Mouse (Mus musculus) midbrain, postnatal 0 days (tissue): ENCODE measurements around the gene Cpsf3. TPM values are rescaled to one million over a fixed set of nuclear protein-coding genes. Genes with fewer than 3 reads are reported as not detected.

Source experiments
- ATAC-seq: fragments of 200-750 bp; cut with Nextera tagmentation; 2 replicates; pipeline ENCODE4 v1.8.0; 2017; ENCODE audit warnings: moderate number of reproducible peaks, mild to moderate bottlenecking, moderate TSS enrichment, moderate library complexity; ENCODE audit not compliant: low FRiP score
- DNase-seq: peaks from one replicate; pipeline ENCODE4 v3.0.0-alpha.2; 2015; ENCODE audit warnings: low spot score
- H3K27ac ChIP-seq: fragments of 300-500 bp; sonication (generic); 2 replicates; pipeline ENCODE4 v1.5.1; 2014; ENCODE audit warnings: low read depth, mild to moderate bottlenecking, low read length, mixed read lengths
- H3K27me3 ChIP-seq: fragments of 300-500 bp; sonication (generic); 2 replicates; pipeline ENCODE4 v1.6.1; 2014; ENCODE audit warnings: low read length, control low read depth, mixed read lengths; ENCODE audit not compliant: insufficient read depth
- H3K36me3 ChIP-seq: fragments of 300-500 bp; sonication (generic); 2 replicates; pipeline ENCODE4 v1.6.1; 2014; ENCODE audit warnings: low read length, control low read depth, mixed read lengths; ENCODE audit not compliant: insufficient read depth
- H3K4me1 ChIP-seq: fragments of 300-500 bp; sonication (generic); 2 replicates; pipeline ENCODE4 v1.6.1; 2014; ENCODE audit warnings: mild to moderate bottlenecking, control low read depth, antibody characterized with exemption, low read length, mixed read lengths; ENCODE audit not compliant: insufficient read depth
- H3K4me2 ChIP-seq: fragments of 300-500 bp; sonication (generic); 2 replicates; pipeline ENCODE4 v1.6.1; 2014; ENCODE audit warnings: low read depth, mild to moderate bottlenecking, low read length, mixed read lengths; ENCODE audit not compliant: poor library complexity, severe bottlenecking
- H3K4me3 ChIP-seq: fragments of 300-500 bp; sonication (generic); 2 replicates; pipeline ENCODE4 v1.5.1; 2014; ENCODE audit warnings: low read depth, mild to moderate bottlenecking, low read length, moderate library complexity
- H3K9ac ChIP-seq: fragments of 300-500 bp; sonication (generic); replicated peaks from 2 replicates; pipeline ENCODE4 v1.6.1; 2014; ENCODE audit warnings: mild to moderate bottlenecking, low read length, moderate library complexity, mixed read lengths; ENCODE audit not compliant: poor library complexity, severe bottlenecking
- H3K9me3 ChIP-seq: fragments of 300-500 bp; sonication (generic); 2 replicates; pipeline ENCODE4 v1.6.1; 2016; ENCODE audit warnings: low read length, control low read depth
- CTCF ChIP-seq: IDR thresholded peaks from 2 replicates; pipeline ENCODE4 v1.5.1; 2016; ENCODE audit warnings: antibody characterized with exemption, mild to moderate bottlenecking
- WGBS: fragments of 180-500 bp; shearing (Covaris S2); extraction: QIAGEN DNeasy Blood & Tissue Kit; methylation state at CpG from one replicate; pipeline ENCODE4 v1.1.7; 2014; 5-methylcytosine and 5-hydroxymethylcytosine counted together
- polyA plus RNA-seq: library from polyadenylated mRNA; unstranded; fragments of >200 nt; fragmentation: Nextera tagmentation; extraction: Ambion mirVana; gene quantifications from 2 replicates; pipeline ENCODE4 v1.2.1, GENCODE M21; 2015
- total RNA-seq: library from RNA; depleted of rRNA; stranded (reverse); fragments of >200 nt; gene quantifications from 2 replicates; pipeline ENCODE4 v1.2.3, GENCODE M21; 2014; rRNA removed

The Cpsf3 gene
- total and polyA plus RNA-seq, 2 experiments from 2014 or later, result 39.4 to 69.1 TPM

DNA sequence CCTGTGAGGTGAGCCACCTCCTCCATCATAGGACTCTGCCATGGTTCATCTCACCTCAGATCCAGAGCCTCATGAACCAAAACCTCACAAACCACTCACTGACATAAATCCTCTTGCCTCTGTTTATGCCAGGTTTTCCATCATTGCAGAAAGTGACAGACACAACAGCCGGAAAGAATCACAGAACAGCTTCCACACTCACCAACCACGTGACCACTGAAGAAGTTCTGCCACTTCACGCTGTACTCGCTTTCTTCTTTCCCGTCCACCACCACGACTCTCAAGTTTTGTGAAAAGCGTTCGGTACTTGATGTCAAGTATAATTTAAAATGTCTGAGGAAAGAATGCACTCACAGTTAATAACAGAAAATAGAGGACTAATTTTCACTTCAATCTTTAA is 68.5 kb downstream of the Cpsf3 start:
- DNase-seq, result no peak
- H3K9ac ChIP-seq, result no peak overlapping the region
- no peak for ATAC-seq
- H3K4me1 ChIP-seq, result no peaks in the 10 kb centered on the region
- no peaks in the 10 kb centered on the region for H3K27me3 ChIP-seq
- no peak overlapping the region for H3K4me3 ChIP-seq
- no peak overlapping the region for H3K4me2 ChIP-seq
- TF ChIP-seq CTCF, result no peak
- H3K36me3 ChIP-seq, result peaks cover 19% of the 10 kb centered on the region
- no peaks in the 10 kb centered on the region for H3K9me3 ChIP-seq
- no peak overlapping the region for H3K27ac ChIP-seq
- WGBS, result 97% methylated on average over 8 of the region's 8 CpGs

DNA sequence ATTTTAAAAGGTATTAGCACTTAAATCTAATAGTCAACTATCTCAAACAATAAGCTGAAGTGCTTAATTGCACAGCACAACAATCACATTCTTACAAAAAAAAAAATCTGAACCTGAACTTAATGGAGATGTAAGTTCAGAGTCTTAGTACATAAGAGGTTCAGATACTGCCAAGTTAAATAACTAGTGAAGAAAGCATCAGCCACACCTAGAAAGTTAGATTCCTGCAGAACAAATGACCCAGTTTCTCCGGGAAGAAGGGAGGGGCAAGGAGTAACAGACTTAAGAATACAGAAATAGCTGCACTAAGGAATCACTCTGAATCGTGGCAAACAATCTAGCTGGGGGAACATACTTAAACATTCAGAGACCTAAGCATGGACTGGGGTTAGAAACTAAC is 77.5 kb downstream of the Cpsf3 start:
- H3K27ac ChIP-seq, result no peak overlapping the region
- ATAC-seq (no peak), DNase-seq (no peak)
- no peak overlapping the region for H3K4me3 ChIP-seq
- 79% methylated on average over 2 of the region's 2 CpGs for WGBS
- TF ChIP-seq CTCF, result no peak
- H3K9me3 ChIP-seq, result no peaks in the 10 kb centered on the region
- no peaks in the 10 kb centered on the region for H3K4me1 ChIP-seq
- no peak overlapping the region for H3K4me2 ChIP-seq
- no peaks in the 10 kb centered on the region for H3K36me3 ChIP-seq
- H3K27me3 ChIP-seq, result no peaks in the 10 kb centered on the region
- H3K9ac ChIP-seq, result no peak overlapping the region

DNA sequence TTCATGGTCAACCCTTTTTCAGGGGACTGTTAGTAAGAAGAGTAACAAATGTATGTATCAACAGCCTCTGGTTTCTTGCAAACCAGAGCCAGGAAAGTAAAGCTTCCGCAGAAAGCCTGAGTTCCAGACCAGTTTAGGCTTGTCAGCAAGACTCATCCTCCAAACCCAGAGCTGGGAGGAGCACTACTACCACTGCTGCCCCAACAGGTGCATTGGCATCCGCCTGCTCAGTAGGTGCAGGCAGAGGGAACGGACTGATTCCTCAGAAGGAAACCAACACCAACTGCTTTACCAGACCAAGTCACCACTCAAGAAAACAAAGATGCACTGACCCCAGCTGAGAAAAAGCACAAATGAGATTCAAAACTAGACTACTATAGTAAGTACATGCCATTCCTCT is 78.0 kb downstream of the Cpsf3 start:
- Histone ChIP-seq H3K36me3 (no peaks in the 10 kb centered on the region), H3K4me3 (no peak overlapping the region), H3K4me1 (no peaks in the 10 kb centered on the region), H3K27me3 (no peaks in the 10 kb centered on the region), H3K4me2 (no peak overlapping the region), H3K9me3 (no peaks in the 10 kb centered on the region), H3K9ac (no peak overlapping the region), H3K27ac (no peak overlapping the region)
- TF ChIP-seq CTCF, result no peak
- ATAC-seq, result no peak
- DNase-seq, result no peak
- WGBS, result 86% methylated on average over 3 of the region's 3 CpGs

Other genes with a start within 250 kb of the Cpsf3 start
- 16.1 and 17.5 TPM in 2 replicates for gene Itgb1bp1, start 893 bp downstream of the Cpsf3 start, total RNA-seq
- gene Itgb1bp1, start 893 bp downstream of the Cpsf3 start, polyA plus RNA-seq, result 30.0 and 30.8 TPM in 2 replicates
- gene Iah1, start 31.0 kb downstream of the Cpsf3 start, total RNA-seq, result 16.0 and 22.2 TPM in 2 replicates
- 19.8 and 24.1 TPM in 2 replicates for gene Iah1, start 31.0 kb downstream of the Cpsf3 start, polyA plus RNA-seq
- 17.0 and 23.7 TPM in 2 replicates for gene Adam17, start 88.2 kb downstream of the Cpsf3 start, total RNA-seq
- gene Adam17, start 88.2 kb downstream of the Cpsf3 start, polyA plus RNA-seq, result 10.3 and 11.4 TPM in 2 replicates
- 675 and 762 TPM in 2 replicates for gene Ywhaq, start 132.2 kb downstream of the Cpsf3 start, total RNA-seq
- 1,218 and 1,259 TPM in 2 replicates for gene Ywhaq, start 132.2 kb downstream of the Cpsf3 start, polyA plus RNA-seq